Mouse (Mus musculus) kidney, embryonic 16.5 days (tissue): ENCODE results near the gene Stk24. TPM values are rescaled to one million over a fixed set of nuclear protein-coding genes. Genes with fewer than 3 reads are reported as not detected.

Source experiments
- ATAC-seq: fragments of 200-750 bp; cut with Nextera tagmentation; 2 replicates; pipeline ENCODE4 v1.8.0; 2017; ENCODE audit warnings: moderate TSS enrichment; ENCODE audit not compliant: low FRiP score, low TSS enrichment
- H3K27ac ChIP-seq: fragments of 300-500 bp; sonication (generic); 2 replicates; pipeline ENCODE4 v1.5.1; 2014; ENCODE audit warnings: low read length
- H3K27me3 ChIP-seq: fragments of 300-500 bp; sonication (generic); 2 replicates; pipeline ENCODE4 v1.6.1; 2014; ENCODE audit warnings: low read length, control low read depth, mixed read lengths; ENCODE audit not compliant: insufficient read depth
- H3K36me3 ChIP-seq: fragments of 300-500 bp; sonication (generic); 2 replicates; pipeline ENCODE4 v1.6.1; 2014; ENCODE audit warnings: low read length, control low read depth, mixed read lengths; ENCODE audit not compliant: insufficient read depth
- H3K4me1 ChIP-seq: fragments of 300-500 bp; sonication (generic); 2 replicates; pipeline ENCODE4 v1.6.1; 2014; ENCODE audit warnings: low read length, control low read depth, mixed read lengths; ENCODE audit not compliant: insufficient read depth
- H3K4me2 ChIP-seq: fragments of 300-500 bp; sonication (generic); replicated peaks from 2 replicates; pipeline ENCODE4 v1.6.1; 2014; ENCODE audit warnings: low read depth, low read length
- H3K4me3 ChIP-seq: fragments of 300-500 bp; sonication (generic); 2 replicates; pipeline ENCODE4 v1.5.1; 2014; ENCODE audit warnings: mild to moderate bottlenecking, low read length
- H3K9ac ChIP-seq: fragments of 300-500 bp; sonication (generic); replicated peaks from 2 replicates; pipeline ENCODE4 v1.6.1; 2014; ENCODE audit warnings: low read length
- H3K9me3 ChIP-seq: fragments of 300-500 bp; sonication (generic); 2 replicates; pipeline ENCODE4 v1.6.1; 2016; ENCODE audit warnings: low read length, control low read depth
- WGBS: fragments of 180-500 bp; shearing (Covaris S2); extraction: QIAGEN DNeasy Blood & Tissue Kit; methylation state at CpG from one replicate; pipeline ENCODE4 v1.1.7; 2014; 5-methylcytosine and 5-hydroxymethylcytosine counted together
- polyA plus RNA-seq: library from polyadenylated mRNA; unstranded; fragments of >200 nt; fragmentation: Nextera tagmentation; extraction: Ambion mirVana; gene quantifications from 2 replicates; pipeline ENCODE4 v1.2.1, GENCODE M21; 2015

Gene Stk24
- polyA plus RNA-seq, 1 experiment from 2014 or later, result 34.8 TPM

DNA sequence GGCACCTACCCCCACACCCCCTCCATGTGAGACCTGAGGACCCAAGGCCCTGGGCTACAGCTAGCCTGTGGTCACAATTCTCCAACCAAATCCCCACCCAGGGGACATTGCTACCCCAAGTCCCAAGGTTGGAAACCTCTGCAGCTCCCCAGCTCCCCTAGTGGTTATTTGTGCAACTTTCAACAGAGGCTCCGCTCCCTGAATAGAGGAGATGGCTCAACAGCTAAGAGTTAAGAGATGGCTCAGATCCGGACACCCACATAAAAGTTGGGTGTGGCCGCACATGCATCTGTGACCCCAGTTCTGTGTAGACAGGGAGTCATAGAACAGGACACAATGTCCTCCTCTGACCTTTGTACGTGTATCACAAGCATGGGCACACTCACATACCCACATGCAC is 33.8 kb downstream of the Stk24 start:
- Histone ChIP-seq H3K4me2 (no peak overlapping the region), H3K27me3 (no peaks in the 10 kb centered on the region), H3K36me3 (no peaks in the 10 kb centered on the region; the same call in 1 of the 2 replicates), H3K9me3 (no peaks in the 10 kb centered on the region), H3K4me1 (peaks cover 56% of the 10 kb centered on the region), H3K9ac (no peak overlapping the region), H3K27ac (no peak overlapping the region), H3K4me3 (no peak overlapping the region)
- no peak for ATAC-seq
- WGBS, result 80% methylated on average over 4 of the region's 4 CpGs

DNA sequence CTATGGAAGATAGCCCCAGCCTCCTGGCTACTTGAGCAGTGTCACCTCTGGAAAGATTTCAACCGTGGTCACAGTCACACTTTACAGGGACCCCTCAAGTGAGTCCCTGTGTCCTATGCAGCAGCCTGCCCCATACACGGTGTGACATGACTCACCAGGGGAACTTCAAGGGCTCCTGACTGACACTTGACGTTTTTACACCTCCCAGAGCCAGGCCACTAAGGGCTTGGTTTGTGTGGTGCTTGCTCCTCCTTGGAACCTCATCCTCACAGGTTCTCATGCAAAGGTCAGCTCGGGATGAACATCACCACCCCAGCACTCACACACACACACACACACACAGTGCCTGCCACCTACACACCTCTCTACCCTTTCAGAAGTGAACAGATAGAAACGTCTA is 34.9 kb downstream of the Stk24 start:
- H3K27me3 ChIP-seq, result no peaks in the 10 kb centered on the region
- no peaks in the 10 kb centered on the region; the same call in 1 of the 2 replicates for H3K36me3 ChIP-seq
- H3K9ac ChIP-seq, result no peak overlapping the region
- H3K4me1 ChIP-seq, result peaks cover 63% of the 10 kb centered on the region
- no peak for ATAC-seq
- no peak overlapping the region for H3K4me2 ChIP-seq
- H3K4me3 ChIP-seq, result no peak overlapping the region
- WGBS, result 44% methylated on average over 5 of the region's 5 CpGs
- no peak overlapping the region for H3K27ac ChIP-seq
- H3K9me3 ChIP-seq, result no peaks in the 10 kb centered on the region

DNA sequence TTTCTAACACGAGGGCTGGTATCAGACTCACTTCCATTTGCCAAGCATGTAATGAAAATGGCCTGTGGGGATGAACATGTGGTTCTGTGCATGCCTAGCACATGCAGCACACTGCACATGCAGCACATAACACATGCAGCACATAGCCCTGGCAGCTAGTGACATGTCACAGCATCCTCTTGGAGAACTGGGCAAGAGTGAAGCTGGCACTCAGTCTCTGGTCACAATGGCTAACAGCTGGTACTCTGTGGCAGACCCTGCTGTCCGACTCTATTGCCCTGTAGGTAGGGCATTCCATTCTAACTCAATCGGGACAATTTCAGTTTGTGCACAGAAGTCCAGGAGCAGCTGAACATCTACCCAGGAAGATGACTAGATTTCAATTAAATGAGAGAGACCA is 36.9 kb downstream of the Stk24 start:
- Histone ChIP-seq H3K27me3 (no peaks in the 10 kb centered on the region), H3K27ac (no peak overlapping the region), H3K36me3 (no peaks in the 10 kb centered on the region; the same call in 1 of the 2 replicates), H3K4me2 (no peak overlapping the region), H3K4me1 (peaks cover 58% of the 10 kb centered on the region), H3K4me3 (no peak overlapping the region), H3K9ac (no peak overlapping the region), H3K9me3 (no peaks in the 10 kb centered on the region)
- 82% methylated on average over 3 of the region's 3 CpGs for WGBS
- ATAC-seq, result no peak

DNA sequence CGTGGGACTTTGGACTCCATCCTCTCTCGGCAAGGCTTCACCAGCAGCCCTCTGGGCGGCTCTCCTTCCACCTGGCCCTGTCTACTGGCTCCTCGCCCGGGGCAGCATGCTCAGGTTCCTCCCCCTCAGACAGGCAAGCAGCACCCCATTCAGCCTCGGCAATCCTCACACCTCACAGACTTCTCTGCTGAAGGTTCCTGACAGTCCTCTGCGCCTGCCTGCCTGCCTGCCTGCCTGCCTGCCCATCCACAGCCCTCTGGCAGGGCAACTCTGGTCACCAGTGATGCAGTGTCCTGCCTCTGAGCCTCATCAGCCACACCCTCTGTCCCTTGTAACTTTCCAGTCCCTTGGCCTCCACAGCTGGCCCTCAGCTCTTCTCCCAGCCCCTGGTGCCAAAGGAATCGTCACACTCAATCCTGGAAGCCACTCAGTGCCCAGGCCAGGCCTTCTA is 39.8 kb downstream of the Stk24 start:
- H3K9ac ChIP-seq, result 0 out of 2 replicates have a peak overlapping the region, but pooled peaks have one; percentile 13
- H3K27ac ChIP-seq, result peak overlapping the region; percentile 36; the same call in 1 of the 2 replicates
- peaks cover 42% of the 10 kb centered on the region for H3K4me1 ChIP-seq
- peaks cover 20% of the 10 kb centered on the region for H3K36me3 ChIP-seq
- no peak overlapping the region for H3K4me2 ChIP-seq
- no peaks in the 10 kb centered on the region for H3K27me3 ChIP-seq
- peak; percentile 70; the same call in 1 of the 2 replicates for ATAC-seq
- no peak overlapping the region for H3K4me3 ChIP-seq
- H3K9me3 ChIP-seq, result no peaks in the 10 kb centered on the region
- WGBS, result 41% methylated on average over 8 of the region's 8 CpGs

DNA sequence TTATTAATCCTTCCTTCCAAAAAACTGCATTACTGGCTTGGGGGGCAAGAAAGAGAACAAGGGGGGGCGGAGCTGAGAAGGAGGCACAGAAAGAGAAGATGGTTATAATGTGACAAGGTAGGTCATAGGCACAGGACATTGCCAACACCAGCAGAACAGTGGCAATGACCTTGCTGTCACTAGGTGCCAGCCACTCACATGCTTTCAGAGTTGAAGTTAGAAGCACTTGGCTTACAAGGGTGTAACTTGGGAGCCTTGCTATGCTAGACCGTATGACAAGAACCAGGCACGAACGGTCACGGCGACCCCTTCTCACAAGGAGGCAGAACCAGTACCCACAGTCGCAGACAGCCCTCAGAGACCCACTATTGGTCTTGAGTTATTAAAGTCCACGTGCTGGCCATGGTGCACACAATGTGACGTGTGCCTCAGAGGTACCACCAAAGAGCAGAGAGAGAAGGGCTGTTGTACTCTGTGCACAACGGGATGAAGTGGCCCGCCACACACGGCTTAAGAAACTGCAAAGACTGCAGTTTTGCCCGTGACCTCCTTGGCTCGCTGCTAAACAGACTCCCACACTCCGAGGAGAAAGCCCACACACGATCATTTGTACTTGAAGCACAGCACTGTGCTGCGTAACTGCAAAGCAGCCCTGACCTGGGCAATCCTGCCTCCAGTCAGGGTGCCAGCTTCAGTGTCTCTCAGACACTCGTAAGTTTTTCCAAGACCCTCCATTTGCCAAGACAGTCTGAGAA is 40.8 kb downstream of the Stk24 start:
- Histone ChIP-seq H3K36me3 (peaks cover 24% of the 10 kb centered on the region), H3K27me3 (no peaks in the 10 kb centered on the region), H3K9ac (no peak overlapping the region), H3K4me2 (no peak overlapping the region), H3K9me3 (no peaks in the 10 kb centered on the region), H3K4me1 (peaks cover 37% of the 10 kb centered on the region), H3K4me3 (no peak overlapping the region), H3K27ac (no peak overlapping the region)
- WGBS, result 55% methylated on average over 18 of the region's 18 CpGs
- peak; percentile 63 for ATAC-seq

DNA sequence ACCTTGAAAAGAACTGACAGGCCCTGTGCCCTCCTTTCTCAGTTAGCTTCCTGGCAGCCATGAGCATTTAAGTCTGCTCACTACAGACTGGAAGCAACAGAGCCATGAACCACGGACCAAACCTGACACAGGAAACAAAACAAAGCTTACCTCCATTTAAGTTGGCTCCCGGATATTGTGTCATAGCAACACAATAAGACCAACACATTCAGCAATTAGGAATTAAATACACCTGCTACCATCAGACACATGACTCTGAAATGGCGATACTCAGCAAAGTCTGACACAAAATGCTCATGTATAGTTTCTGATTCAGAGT is 49.8 kb downstream of the Stk24 start:
- ATAC-seq, result no peak
- 67% methylated on average over 3 of the region's 3 CpGs for WGBS
- Histone ChIP-seq H3K27ac (no peak overlapping the region), H3K36me3 (peaks cover 4% of the 10 kb centered on the region; the same call in 1 of the 2 replicates), H3K9ac (no peak overlapping the region), H3K4me3 (no peak overlapping the region), H3K27me3 (no peaks in the 10 kb centered on the region), H3K9me3 (no peaks in the 10 kb centered on the region), H3K4me1 (peaks cover 25% of the 10 kb centered on the region), H3K4me2 (no peak overlapping the region)

DNA sequence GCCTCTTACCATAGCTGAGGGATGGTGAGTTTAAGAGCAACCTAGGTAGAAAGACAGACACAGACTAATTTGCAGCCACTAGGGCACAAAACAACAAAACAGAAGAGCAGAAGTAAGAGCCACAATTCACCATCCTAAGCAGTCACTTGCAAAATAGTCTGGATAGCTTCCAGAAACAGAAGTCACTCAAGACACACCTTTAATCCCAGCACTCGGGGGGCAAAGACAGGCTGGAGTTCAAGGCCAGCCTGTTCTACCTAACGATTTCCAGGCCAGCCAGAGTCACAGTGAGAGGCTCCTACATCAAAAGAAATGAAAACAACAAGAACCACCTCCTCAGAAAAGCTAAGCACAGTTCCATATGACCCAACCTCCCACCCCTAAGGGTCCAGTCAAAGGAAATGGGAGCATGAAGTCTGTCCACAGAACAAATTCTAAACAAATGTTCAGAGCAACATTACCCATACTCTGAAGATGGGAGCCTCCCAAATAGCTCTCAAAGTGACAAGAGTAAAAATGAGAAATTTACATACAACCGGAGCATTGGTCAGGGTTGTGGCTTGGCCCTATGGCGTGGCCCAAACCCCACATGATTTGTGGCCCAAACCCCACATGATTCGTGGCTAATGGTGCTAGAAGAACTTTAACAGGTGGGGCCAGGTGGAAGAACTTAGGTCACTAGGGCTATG is 50.3 kb downstream of the Stk24 start:
- 44% methylated on average over 5 of the region's 5 CpGs for WGBS
- H3K4me1 ChIP-seq, result peaks cover 27% of the 10 kb centered on the region

DNA sequence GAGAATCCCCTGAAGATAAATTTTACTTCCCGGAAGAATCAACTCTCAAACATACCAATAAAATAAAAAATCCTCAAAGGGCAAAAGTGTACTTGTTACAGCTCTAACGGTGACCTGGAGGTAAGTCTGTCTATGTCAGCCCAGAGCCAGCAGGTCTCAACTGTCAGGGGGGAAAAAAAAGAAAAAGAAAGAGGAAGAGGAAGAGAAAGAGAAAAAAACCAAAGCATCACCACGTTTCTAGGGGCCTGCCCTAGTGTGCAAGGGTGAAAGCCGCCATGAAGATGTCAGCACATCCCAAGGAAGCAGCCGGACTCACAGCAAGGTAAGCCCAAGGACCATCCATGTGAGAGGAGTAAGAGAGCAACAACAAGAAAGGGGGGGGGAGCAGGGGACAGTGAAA is 50.9 kb downstream of the Stk24 start:
- no peaks in the 10 kb centered on the region for H3K36me3 ChIP-seq
- no peak for ATAC-seq
- 64% methylated on average over 5 of the region's 5 CpGs for WGBS

More for the DNA sequence above, 50.3 kb downstream of the Stk24 start:
- H3K9me3 ChIP-seq, result no peaks in the 10 kb centered on the region
- no peak for ATAC-seq
- H3K4me3 ChIP-seq, result no peak overlapping the region
- H3K36me3 ChIP-seq, result peaks cover 2% of the 10 kb centered on the region; the same call in 1 of the 2 replicates
- no peak overlapping the region for H3K9ac ChIP-seq
- no peak overlapping the region for H3K27ac ChIP-seq
- no peak overlapping the region for H3K4me2 ChIP-seq
- H3K27me3 ChIP-seq, result no peaks in the 10 kb centered on the region

DNA sequence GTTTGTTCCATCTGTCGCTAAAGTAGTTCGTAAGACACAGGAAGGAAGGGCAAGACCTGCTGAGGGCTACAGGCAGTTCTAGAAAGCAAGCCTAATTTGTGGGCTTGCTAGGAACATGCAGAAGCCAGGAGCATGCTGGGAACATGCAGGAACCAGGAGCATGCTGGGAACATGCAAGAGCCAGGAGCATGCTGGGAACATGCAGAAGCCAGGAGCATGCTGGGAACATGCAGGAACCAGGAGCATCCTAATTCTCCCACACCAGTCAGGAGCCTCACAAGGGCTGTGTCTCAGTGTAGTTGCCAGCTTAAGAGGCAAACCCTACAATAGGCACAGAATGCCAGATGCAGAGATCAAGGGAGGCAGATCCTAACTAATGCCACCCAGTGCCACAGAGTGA is 53.4 kb downstream of the Stk24 start:
- Histone ChIP-seq H3K4me2 (no peak overlapping the region), H3K27me3 (no peaks in the 10 kb centered on the region), H3K27ac (no peak overlapping the region), H3K36me3 (no peaks in the 10 kb centered on the region), H3K4me3 (no peak overlapping the region), H3K9ac (no peak overlapping the region), H3K4me1 (peaks cover 33% of the 10 kb centered on the region), H3K9me3 (no peaks in the 10 kb centered on the region)
- no peak for ATAC-seq
- WGBS, result 82% methylated on average over 2 of the region's 2 CpGs

More for the DNA sequence above, 50.9 kb downstream of the Stk24 start:
- Histone ChIP-seq H3K27ac (no peak overlapping the region), H3K4me3 (no peak overlapping the region), H3K9me3 (no peaks in the 10 kb centered on the region), H3K4me2 (no peak overlapping the region), H3K4me1 (peaks cover 27% of the 10 kb centered on the region), H3K9ac (no peak overlapping the region), H3K27me3 (no peaks in the 10 kb centered on the region)
